Mouse (Mus musculus) retina, postnatal 1 day (tissue): ENCODE data around the gene Canx.
"Not testable (repeated sequence)": the region's sequence is repeated elsewhere in the genome, so short reads cannot be mapped to it uniquely, and the experiment has no call there.

Experiments
- DNase-seq: peaks from one replicate; pipeline ENCODE4 v3.0.0-alpha.2; 2012

Canx gene

GRCm38 (mm10) chr11:50329378-50329777 lies 3.9 kb upstream of the Canx start:
- no peak for DNase-seq

GRCm38 (mm10) chr11:50328075-50328625 lies 2.7 kb upstream of the Canx start:
- no peak for DNase-seq

DNA sequence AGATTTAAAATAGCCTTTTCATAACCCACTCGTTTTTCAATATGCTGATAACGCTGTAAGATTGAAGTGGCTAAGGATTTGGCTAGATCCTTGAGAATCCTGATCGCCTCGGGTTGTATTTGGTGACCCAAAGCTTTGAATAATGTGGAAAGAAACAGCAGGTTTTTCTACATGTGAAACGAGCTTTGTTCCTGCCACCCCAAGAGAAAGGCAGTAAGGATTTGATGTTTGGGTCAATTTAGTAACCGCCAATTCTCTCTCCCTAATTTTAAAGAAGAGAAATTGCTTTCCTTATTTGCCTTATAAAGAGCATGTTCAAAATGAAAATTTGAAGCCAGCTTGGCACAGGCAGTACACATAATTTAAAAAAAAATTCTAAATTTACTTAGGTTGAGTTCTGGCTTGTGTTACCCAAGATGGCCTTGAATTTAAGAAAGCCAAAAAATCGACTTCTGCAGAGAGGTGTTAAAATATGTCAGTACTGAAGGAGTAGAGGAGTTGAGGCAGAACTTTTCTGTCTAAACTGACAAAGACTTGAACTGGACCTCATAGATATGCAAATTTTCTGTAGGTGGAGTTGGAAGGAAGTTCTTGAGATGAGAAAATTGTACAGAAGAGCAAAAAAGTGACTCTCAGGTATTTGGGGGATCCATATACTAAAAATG lies 961 bp upstream of the Canx start:
- DNase-seq = no peak

- DNase-seq = no peak
Observed at GRCm38 (mm10) chr11:50324751-50325471, 562 bp downstream of the Canx start.

DNA sequence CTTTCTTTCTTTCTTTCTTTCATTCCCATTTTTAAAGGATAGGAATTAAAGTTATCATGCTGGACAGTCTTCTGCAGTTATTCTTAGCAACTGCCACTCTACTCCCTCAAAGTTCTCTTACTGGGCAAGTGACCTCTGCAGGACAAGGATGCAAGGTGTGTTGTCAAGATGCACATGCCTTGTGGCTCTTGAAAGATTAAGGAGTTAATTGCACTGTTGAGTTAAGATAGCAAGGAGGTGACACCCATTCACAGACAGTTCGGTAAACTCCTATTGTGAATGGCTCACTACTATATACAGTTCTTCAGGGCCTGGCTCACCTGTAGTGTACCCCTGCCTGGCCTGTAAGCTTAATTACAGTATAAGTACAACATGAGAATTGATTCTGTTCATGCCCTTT lies 1.6 kb downstream of the Canx start:
- DNase-seq = no peak

DNA sequence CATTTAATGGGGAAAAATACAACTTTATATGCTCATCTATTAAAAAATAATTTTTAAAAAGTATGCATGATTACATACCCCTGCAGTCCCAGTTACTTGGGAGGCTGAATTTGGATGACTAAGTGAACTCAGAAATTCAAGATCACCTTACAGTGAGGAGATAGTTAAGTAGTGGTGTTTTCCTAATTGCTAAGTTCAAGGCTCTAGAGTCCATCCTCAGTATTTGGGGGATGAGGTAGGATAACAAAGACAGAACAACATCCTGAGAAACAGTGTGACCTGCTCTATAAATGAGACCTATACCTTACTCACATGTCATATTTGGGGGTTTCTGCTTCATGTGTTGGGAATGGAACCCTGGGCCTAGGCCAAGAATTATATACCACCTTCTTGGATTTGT lies 3.1 kb downstream of the Canx start:
- no peak for DNase-seq

DNA sequence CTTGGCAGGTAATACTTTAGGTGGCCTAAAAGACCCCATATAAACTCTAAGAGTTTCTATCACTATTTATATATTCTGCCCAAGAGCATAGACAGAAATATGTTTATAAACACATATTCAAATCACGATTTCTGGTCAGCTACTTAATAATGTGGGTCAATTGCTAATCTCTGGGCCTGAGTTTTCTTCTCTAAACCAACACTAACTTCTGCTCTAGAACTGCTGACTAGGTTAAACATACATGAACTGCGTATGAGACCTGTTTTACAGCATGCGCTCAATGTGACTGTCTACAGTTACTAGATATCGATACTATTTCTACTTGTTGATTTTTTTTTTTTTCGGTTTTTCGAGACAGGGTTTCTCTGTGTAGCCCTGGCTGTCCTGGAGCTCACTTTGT lies 4.2 kb downstream of the Canx start:
- DNase-seq = no peak

GRCm38 (mm10) chr11:50319343-50319742 lies 6.1 kb downstream of the Canx start:
- not testable (repeated sequence) for DNase-seq

DNA sequence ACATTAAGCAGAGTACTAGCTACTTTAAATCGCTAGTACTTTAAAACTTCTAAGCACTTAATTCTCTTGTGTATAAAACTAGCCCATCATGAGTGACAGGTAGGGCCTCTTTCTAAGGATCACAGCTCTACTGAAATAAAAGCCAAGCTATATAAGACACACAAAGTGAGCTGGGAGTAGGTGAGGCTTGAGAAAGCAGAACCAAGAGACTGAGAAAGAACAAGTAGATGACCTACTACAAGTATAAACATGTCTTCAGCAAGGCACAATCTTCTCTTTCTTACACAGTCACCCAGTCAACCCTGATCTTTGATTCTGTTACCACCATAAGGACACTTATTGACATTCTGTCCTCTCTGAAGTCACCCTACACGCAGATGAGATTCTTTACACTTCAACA lies 12.7 kb downstream of the Canx start:
- no peak for DNase-seq

- DNase-seq = no peak
Observed at GRCm38 (mm10) chr11:50303406-50303805, 22.1 kb downstream of the Canx start.

- DNase-seq = peak; percentile 99
Observed at GRCm38 (mm10) chr11:50292190-50292855, 33.1 kb downstream of the Canx start, which contains the start of gene Maml1. TSS of gene Maml1 (minus strand) at chr11:50292311.

- peak; percentile 70 for DNase-seq
Observed at GRCm38 (mm10) chr11:50291321-50292165, 33.9 kb downstream of the Canx start.

GRCm38 (mm10) chr11:50290486-50291225 lies 34.8 kb downstream of the Canx start:
- no peak for DNase-seq

- no peak for DNase-seq
Observed at GRCm38 (mm10) chr11:50286428-50286827, 39.0 kb downstream of the Canx start.

GRCm38 (mm10) chr11:50285696-50286095 lies 39.8 kb downstream of the Canx start:
- no peak for DNase-seq

DNA sequence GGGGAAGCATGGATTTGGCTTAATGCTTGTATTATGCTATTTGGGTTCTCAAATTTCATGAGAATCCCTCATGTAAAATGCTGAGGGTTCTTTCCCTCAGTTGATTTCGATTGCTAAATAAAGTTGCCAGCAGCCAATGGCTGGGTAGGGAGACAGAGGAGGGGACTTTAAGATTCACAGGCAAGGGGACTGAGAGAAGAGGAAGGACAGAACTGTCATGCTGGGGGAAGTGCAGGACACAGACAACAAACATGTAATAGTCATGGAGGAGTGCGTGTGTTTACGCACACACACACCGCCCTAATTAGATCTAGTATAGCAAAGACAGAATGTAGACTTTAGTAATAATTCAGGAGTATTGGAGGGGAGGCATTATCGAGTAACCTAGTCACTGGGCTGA lies 40.2 kb downstream of the Canx start:
- no peak for DNase-seq

DNA sequence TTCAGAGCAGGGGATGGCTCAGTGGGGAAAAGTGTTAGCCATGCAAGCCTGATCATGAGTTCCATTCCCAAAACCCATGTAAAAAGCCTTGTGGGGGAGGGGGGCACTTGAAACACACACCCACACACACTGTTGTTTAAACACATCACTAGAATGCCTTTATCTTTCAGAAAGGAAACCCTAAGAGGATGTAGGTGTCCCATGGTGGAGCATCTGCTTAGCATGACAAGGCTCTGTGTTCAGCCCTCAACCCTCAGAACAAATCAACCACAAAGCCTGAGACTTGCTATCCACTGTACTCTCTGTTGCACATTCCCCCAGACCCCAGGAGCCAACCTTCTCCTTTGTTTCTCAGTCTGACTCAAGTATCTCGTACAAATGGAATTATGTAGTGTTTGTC lies 45.4 kb downstream of the Canx start:
- DNase-seq = no peak

- no peak for DNase-seq
Observed at GRCm38 (mm10) chr11:50279005-50279404, 46.5 kb downstream of the Canx start.

DNA sequence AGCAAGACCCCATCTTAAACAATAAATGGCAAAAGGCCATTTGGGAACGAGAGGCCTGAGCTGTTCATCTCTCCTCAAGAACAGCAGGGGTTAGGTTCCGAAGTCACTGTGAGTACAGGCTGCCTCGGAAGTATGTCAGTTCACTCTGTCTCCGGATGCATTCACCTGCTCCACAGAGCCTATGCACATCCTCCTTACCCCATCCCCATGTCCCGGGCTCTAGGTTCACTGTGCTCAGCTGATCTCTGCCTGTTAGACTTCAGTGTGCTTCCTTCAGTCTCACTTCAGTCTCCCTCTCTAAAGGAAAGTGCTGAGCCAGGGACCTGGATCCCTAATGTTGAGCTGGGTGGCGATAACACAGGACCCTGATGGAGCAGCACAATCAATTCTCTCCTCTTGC lies 47.8 kb downstream of the Canx start:
- no peak for DNase-seq

DNA sequence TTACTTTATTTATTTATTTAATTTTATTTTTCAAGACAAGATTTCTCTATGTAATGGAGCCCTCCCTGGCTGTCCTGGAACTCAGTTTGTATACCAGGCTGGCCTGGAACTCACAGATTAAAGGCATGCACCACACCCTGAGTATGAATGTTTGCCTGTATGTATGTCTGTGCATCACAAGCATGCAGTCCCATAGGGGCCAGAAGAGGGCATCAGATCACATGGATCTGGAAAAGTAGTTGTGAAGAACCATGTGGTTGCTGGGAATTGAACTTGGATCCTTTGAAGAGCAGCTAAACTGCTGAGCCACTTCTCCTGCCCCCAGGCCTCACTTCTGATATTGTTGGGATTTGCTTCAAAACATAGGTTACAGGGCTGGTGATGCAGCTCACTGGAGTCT lies 48.4 kb downstream of the Canx start:
- DNase-seq = no peak

DNA sequence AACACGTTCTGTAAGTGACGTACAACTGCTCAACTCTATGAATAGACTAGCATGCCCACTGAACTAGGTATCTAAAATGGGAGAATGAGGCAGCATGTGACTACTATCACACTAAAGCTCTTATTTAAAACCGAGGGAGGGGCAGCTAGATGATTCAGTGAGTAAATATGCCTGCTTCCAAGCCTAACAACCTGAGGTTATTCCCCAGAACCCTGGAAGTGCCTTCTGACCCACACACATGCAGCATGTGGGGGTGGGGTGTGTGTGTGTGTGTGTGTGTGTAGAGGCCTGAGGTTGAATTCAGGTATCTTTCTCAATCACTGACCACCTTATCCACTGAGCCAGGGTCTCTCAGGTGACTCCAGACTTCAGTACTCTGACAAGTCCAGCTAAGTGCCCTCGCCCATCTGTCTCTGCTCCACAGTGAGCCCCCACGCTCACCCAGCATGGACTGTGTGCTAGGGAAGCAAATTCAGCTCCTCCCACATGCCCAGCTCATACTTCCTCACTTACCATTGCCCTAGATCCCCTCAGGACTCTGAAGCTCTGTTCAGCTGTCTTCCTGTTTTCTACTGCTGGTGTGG lies 49.8 kb downstream of the Canx start:
- DNase-seq = no peak

- DNase-seq = no peak
Observed at GRCm38 (mm10) chr11:50275077-50275476, 50.4 kb downstream of the Canx start.
